Mouse (Mus musculus) adrenal gland, postnatal 14 days (tissue): ENCODE results near the gene Xlr5a. TPM values are rescaled to one million over a fixed set of nuclear protein-coding genes. Genes with fewer than 3 reads are reported as not detected.
"Not testable (repeated sequence)": the region's sequence is repeated elsewhere in the genome, so short reads cannot be mapped to it uniquely, and the experiment has no call there.

ENCODE experiments used
- DNase-seq: peaks from one replicate; pipeline ENCODE4 v3.0.0; 2021; ENCODE audit warnings: mixed read lengths
- total RNA-seq: library from RNA; stranded (reverse); gene quantifications from 2 replicates; pipeline ENCODE4 v1.2.3, GENCODE M21; 2021

Xlr5a gene
- total RNA-seq, 1 experiment from 2014 or later: not detected

DNA sequence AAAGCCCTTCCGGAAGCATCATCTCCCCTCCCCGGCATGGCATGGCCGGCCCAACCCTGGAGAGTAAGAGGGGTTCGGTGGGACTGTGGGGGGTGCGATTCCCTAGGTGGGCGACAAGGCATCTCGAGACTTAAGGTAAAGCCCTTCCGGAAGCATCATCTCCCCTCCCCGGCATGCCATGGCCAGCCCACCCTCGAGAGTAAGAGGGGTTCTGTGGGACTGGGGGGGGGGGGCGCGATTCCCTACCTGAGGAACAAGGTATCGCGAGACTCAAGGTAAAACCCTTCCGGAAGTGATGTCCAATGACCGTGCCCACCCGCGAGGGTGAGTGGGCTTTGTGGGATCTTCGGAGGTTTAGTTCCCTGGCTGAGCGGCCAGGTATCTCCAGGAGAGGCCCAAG lies 144.3 kb downstream of the Xlr5a start, which contains the start of gene Xlr5b:
Gene Xlr5b, plus strand, starts transcription at position 301 of the 400 bp plus-strand sequence.
- DNase-seq: not testable (repeated sequence)

DNA sequence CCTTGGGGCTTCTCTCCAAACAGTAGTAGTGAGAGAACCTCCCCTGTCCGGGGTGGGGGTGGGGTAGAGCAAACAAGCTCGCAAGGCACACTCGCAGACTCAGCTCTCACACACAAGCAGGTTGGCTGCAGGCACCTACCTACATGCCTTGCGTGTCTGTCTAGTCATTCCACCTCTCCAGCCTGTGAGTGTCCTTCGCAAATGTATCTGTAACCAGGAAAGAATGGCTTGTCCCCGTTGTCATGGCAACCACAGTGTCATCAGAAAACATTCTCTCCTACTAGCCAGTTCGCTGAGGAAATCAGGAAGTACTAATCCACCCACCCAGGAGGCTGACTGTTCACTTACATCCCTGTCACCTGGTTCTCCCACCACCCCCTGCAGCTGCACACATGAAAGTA lies 149.6 kb downstream of the Xlr5a start:
- DNase-seq: not testable (repeated sequence)

- DNase-seq: not testable (repeated sequence)
Observed at GRCm38 (mm10) chrX:73122859-73123829, 169.6 kb downstream of the Xlr5a start.

DNA sequence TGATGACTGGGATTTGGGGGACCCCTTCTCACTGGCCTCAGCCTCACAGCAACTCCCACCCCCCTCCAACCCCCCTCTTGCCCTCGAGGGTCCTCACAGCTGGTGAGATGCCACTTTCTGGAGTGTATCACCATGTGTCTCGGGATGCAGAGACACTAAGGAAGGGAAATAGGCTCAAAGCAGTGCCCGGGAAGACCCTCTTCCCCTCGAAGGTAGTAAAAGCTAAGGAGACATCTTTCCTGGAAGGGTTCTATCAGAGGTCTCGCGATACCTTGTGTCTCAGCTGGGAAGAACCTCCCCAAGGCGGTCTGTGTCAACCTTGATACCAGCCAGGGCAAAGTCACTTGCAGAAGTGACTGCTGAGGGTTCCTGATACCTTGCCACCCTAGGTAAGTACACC lies 176.0 kb downstream of the Xlr5a start, which contains the start of gene Gm14685:
Gene Gm14685, plus strand, starts transcription at position 301 of the 400 bp plus-strand sequence.
- not testable (repeated sequence) for DNase-seq

DNA sequence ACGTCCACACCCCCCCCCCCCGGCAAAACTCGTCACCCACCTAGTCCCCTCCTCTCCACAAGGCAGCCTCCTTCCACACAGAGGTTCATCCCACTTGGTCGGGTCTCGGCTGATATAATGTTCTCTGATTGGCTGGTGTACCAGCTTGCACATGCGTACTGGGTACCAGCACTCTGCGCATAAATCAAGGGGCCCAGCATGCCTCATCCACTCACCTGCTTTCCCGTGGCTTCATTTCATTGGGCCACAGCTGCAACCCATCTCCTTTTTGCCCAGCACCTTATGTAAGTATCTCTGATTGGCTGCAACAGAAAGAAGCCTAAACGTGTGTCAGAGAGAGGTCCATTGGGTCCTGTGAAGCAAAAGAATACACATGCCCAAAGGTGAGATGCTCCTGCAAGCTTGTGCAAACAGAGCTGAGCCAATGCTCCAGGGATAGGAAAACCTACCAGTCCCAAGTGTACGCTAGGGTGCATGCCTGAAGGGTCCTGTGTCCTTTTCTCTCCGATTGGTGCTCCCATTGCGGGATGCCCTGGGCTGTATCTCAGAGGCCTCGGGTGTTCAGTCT lies 195.8 kb downstream of the Xlr5a start, which contains the start of gene Xlr3a:
Gene Xlr3a, minus strand, starts transcription at position 155 of the 568 bp plus-strand sequence.
- DNase-seq: not testable (repeated sequence)

GRCm38 (mm10) chrX:73082267-73083055 lies 210.3 kb downstream of the Xlr5a start, which contains the start of gene Xlr4a:
Gene Xlr4a, minus strand, starts transcription at chrX:73082478.
- DNase-seq: not testable (repeated sequence)

GRCm38 (mm10) chrX:73066765-73067312 lies 225.9 kb downstream of the Xlr5a start:
- DNase-seq: not testable (repeated sequence)

DNA sequence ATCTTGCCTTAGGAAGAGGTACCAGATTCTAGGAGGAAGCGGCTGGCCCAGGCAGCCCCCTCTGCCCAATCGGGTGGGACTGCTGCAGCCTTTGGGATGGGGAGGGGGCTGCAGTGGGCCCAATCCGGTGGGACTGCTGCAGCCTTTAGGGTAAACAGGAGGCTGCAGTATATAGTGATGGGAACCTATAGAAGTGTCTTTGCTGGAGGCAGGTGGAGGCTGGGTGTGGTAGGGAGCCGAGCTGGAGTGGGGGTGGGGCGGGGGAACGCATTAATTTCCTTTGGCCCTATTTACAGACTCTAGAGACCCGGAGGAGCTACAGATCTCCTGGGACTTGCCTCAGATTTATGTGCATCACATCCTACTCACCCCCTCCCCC lies 228.4 kb downstream of the Xlr5a start, which contains the start of gene Pnma3:
Gene Pnma3, plus strand, starts transcription at position 373 of the 379 bp plus-strand sequence.
- no peak for DNase-seq

- peak; percentile 7 for DNase-seq
Observed at GRCm38 (mm10) chrX:73063512-73064414, 229.0 kb downstream of the Xlr5a start.

- no peak for DNase-seq
Observed at GRCm38 (mm10) chrX:73062323-73062722, 230.5 kb downstream of the Xlr5a start.

GRCm38 (mm10) chrX:73061528-73061927 lies 231.2 kb downstream of the Xlr5a start:
- DNase-seq: no peak

Other genes with a start within 250 kb of the Xlr5a start
- 0.11 and 0.38 TPM in 2 replicates for gene Pnma3, start 228.2 kb downstream of the Xlr5a start, total RNA-seq
- gene Xlr4a, start 210.5 kb downstream of the Xlr5a start, total RNA-seq: 1.0 and 3.1 TPM in 2 replicates
- 1.0 and 2.9 TPM in 2 replicates for gene Xlr3a, start 195.9 kb downstream of the Xlr5a start, total RNA-seq
- 0.49 and 0.82 TPM in 2 replicates for gene Gm14685, start 175.9 kb downstream of the Xlr5a start, total RNA-seq
- not detected in 2 replicates for gene Xlr5b, start 144.2 kb downstream of the Xlr5a start, total RNA-seq
- gene DXBay18, start 143.5 kb downstream of the Xlr5a start, total RNA-seq: 0.22 TPM in 1 of 2 replicates, not detected in the other
- not detected in 2 replicates for gene Spin2d, start 116.0 kb downstream of the Xlr5a start, total RNA-seq
- 8.9 and 10.4 TPM in 2 replicates for gene Xlr3b, start 100.8 kb downstream of the Xlr5a start, total RNA-seq
- 1.7 and 3.7 TPM in 2 replicates for gene Xlr4b, start 78.6 kb downstream of the Xlr5a start, total RNA-seq
- gene F8a, start 64.7 kb downstream of the Xlr5a start, total RNA-seq: 7.6 and 8.4 TPM in 2 replicates
- gene Xlr4c, start 49.8 kb downstream of the Xlr5a start, total RNA-seq: 0.85 and 1.2 TPM in 2 replicates
- gene Xlr3c, start 27.6 kb downstream of the Xlr5a start, total RNA-seq: not detected in 2 replicates
- gene Xlr5c, start within 50 bp of the Xlr5a start, total RNA-seq: 0.74 and 1.3 TPM in 2 replicates
- gene Gm45015, start 43.9 kb upstream of the Xlr5a start, total RNA-seq: not detected in 2 replicates
- gene Zfp275, start 49.6 kb upstream of the Xlr5a start, total RNA-seq: 19.3 and 22.9 TPM in 2 replicates
- not detected in 2 replicates for gene Gm18336, start 105.8 kb upstream of the Xlr5a start, total RNA-seq
- 0.26 and 0.30 TPM in 2 replicates for gene Zfp92, start 118.1 kb upstream of the Xlr5a start, total RNA-seq
- not detected in 2 replicates for gene Trex2, start 142.4 kb upstream of the Xlr5a start, total RNA-seq
- 22.8 and 25.2 TPM in 2 replicates for gene Haus7, start 166.1 kb upstream of the Xlr5a start, total RNA-seq
- 183 and 214 TPM in 2 replicates for gene Bgn, start 190.6 kb upstream of the Xlr5a start, total RNA-seq
- gene Atp2b3, start 210.1 kb upstream of the Xlr5a start, total RNA-seq: 16.3 and 20.9 TPM in 2 replicates